Mouse (Mus musculus): ENCODE data around the gene 4921507P07Rik.
"Not testable (repeated sequence)": the region's sequence is repeated elsewhere in the genome, so short reads cannot be mapped to it uniquely, and the experiment has no call there.

The 4921507P07Rik gene

DNA sequence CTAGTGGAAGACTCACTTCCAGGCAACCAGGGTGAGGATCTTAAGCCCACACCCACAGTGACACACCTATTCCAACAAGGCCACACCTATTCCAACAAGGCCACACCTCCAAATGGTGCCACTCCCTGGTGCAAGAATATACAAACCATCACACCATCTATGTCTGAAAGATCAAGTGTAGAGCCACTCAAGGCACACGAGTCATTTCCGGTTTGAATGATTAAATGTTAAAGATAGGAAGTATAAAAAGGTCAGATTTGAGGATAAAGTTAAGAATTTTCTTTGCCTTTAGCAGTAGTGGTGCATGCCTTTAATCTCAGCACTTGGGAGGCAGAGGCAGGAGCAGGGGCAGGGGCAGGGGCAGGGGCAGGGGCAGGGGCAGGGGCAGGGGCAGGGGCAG, 42.2 kb downstream of the 4921507P07Rik start:
- not testable (repeated sequence) for DNase-seq

- DNase-seq = no peak
Measured at GRCm38 (mm10) chr6:50552881-50553518, 43.4 kb downstream of the 4921507P07Rik start.

DNA sequence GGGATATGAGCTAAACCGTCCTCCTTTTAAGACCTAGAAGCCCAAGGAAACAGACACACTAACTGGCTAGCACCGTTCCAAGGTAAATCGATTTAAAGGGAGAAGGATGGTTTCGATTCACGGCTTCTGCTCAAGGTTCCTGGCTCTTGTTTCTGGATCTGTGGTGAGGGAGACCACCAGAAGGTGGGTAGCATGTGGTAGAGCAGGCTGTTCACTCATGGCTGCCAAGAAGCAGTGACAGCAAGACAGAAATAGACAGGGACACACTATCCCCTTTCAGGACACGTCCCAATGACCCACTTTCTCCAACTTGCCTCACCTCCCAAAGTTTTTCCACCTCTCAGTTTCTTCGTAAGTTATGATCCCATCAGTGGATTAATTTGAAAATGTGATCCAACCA, 46.6 kb downstream of the 4921507P07Rik start:
- no peak for DNase-seq

DNA sequence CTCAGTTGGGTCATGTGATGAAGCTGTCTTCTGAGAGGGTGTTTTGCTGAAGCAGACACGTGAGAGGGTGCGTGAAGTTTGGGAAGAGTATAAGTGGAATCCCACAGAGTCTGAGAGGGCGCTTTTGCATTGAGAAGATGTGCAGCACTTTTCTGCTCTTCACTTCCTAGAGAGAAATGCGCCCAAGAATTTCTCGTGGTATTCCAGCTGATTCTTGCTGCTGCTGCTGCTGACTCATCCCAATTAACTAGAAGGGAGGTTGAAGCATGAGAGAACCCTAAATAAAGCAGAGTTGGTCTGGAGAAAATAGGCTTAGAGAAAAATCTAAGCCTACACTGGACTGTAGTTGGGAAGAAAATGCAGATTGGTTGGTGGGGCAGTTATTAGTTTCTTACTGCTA, 47.4 kb downstream of the 4921507P07Rik start:
- no peak for DNase-seq

DNA sequence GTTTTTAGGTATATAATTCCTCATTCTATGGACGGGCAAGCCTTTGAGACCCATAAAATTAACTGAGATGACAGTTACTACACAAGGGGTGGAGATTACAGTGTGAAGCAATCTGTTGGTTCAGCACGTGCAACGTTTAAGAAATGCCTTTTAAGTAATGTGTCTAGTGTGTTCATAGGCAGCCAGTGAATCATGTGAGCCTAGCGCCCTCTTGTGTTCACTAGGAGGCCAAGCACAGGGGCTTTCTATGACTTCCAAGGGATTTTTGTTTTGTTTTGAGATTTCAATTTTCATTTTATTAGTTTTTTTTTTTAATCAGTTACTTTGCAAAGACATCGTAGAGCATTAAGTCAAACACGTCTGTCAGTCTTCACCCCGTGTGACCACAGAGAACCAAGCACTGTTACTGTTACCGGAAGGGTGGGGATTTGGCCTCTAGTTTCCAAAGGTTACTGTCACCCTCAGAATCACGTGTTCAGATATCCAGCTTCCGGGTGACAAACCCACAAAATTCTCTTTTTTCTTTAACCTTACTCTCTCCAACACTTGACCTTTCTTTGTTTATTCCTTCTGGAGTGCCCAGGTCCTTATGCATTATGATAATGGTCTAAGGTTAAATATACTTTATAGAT, 50.9 kb downstream of the 4921507P07Rik start:
- DNase-seq = no peak

- DNase-seq = no peak
Measured at GRCm38 (mm10) chr6:50542535-50542934, 53.9 kb downstream of the 4921507P07Rik start.

GRCm38 (mm10) chr6:50539641-50540040, 56.8 kb downstream of the 4921507P07Rik start:
- DNase-seq = no peak

DNA sequence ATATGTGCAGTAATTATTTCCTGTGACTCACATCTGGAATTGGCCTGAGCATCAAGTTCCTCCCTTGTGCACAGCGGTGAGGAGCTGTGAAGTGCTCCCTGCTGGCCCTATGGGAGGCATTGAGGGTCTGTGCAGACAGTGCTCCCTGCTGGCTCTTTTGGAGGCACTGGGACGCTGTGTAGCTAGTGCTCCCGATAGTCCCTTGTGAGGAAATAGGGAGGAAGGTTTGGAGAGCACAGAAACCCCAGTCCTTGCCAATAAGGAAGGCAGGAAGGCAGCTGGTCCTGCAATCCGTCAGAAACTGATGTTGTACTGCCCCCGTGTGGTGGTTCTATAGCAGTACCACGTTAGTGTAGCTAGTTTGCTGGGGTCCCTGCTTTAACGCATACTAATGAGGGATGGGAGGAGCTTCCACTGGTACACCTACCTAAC, 60.0 kb downstream of the 4921507P07Rik start:
- peak; percentile 59 for DNase-seq

GRCm38 (mm10) chr6:50535346-50535745, 61.1 kb downstream of the 4921507P07Rik start:
- no peak for DNase-seq

DNA sequence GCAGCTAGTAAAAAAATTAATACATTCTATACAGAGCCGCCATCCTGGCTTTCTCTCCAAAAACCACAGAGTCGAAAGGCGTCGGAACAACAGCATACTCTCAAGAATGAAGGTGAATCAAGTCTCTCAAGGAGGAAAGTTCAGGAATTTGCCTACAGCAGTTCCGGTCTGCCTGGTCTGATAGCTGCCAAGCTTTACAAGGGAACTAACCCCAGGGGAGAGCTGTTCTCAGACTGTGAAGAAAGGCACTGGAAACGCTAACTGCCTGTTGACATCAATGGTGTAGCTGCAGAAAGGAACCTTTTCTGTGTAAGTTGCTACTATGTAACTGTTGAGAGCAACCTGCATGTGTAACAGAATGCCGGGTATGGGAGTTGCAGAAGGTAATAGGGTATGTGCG, 64.5 kb downstream of the 4921507P07Rik start:
- no peak for DNase-seq

GRCm38 (mm10) chr6:50531003-50531402, 65.4 kb downstream of the 4921507P07Rik start:
- no peak for DNase-seq

GRCm38 (mm10) chr6:50529194-50529593, 67.2 kb downstream of the 4921507P07Rik start:
- DNase-seq = no peak

- DNase-seq = no peak
Measured at GRCm38 (mm10) chr6:50527416-50527815, 69.0 kb downstream of the 4921507P07Rik start.

DNA sequence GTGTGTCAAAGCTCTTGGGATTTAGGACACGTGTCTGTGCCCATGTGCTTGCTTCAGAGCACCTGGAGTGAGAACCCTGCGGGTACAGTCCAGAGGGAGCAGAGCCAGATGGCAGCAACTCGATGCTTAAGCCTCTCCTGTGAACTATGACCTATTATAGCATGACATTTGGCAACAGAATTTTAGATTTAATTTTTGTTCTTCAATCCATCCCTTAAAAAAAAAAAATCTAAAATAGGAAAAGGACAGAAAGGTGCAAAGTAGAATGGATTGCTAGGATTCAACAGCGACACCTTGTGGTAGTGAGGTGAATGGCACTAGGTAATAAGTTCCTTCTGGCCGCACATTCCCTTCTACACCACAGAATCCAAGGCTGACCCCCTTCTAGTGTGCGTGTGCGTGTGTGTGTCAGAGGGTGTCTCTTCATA, 69.8 kb downstream of the 4921507P07Rik start:
- DNase-seq = peak; percentile 42

GRCm38 (mm10) chr6:50525846-50526245, 70.6 kb downstream of the 4921507P07Rik start:
- DNase-seq = no peak

GRCm38 (mm10) chr6:50524261-50524896, 72.1 kb downstream of the 4921507P07Rik start:
- no peak for DNase-seq

All from cerebellum, adult 11-12 months (tissue).